Mouse (Mus musculus) E14TG2a.4 (cell line): ENCODE results near the gene 2200002D01Rik.
A peak's percentile ranks its signal among the peaks of the same experiment; 100 is the strongest.

Experiments used
- H3K27me3 ChIP-seq: 2 replicates; pipeline ENCODE4 v1.6.1; 2014; ENCODE audit warnings: low read length, control low read depth; ENCODE audit not compliant: insufficient read depth
- H3K36me3 ChIP-seq: 2 replicates; pipeline ENCODE4 v1.6.1; 2014; ENCODE audit warnings: low read length, control low read depth; ENCODE audit not compliant: insufficient read depth
- H3K4me1 ChIP-seq: replicated peaks from 2 replicates; pipeline ENCODE4 v1.6.1; 2014; ENCODE audit warnings: low read depth, low read length, control low read depth
- H3K4me3 ChIP-seq: replicated peaks from 2 replicates; pipeline ENCODE4 v1.5.1; 2014; ENCODE audit warnings: mild to moderate bottlenecking, low read length
- H3K9me3 ChIP-seq: 2 replicates; pipeline ENCODE4 v1.6.1; 2014; ENCODE audit warnings: low read length, control low read depth
- CTCF ChIP-seq: conservative IDR thresholded peaks from 2 replicates; pipeline ENCODE4 v1.5.1; 2014; ENCODE audit warnings: low read length
- NANOG ChIP-seq: IDR thresholded peaks from 2 replicates; pipeline ENCODE4 v1.6.1; 2014; ENCODE audit warnings: borderline replicate concordance, low read length, mixed read lengths
- POU5F1 ChIP-seq: IDR thresholded peaks from 2 replicates; pipeline ENCODE4 v1.6.1; 2014; ENCODE audit warnings: low read length, borderline replicate concordance

The 2200002D01Rik gene

GRCm38 (mm10) chr7:29281201-29282073 is 33.2 kb upstream of the 2200002D01Rik start, which contains the start of gene Spint2:
Spint2 (minus strand) TSS chr7:29281912.
- H3K4me3 ChIP-seq, result peak within 1 kb of the TSS; percentile 92
- no peaks in the 10 kb centered on the region for H3K9me3 ChIP-seq
- peaks cover 31% of the 10 kb centered on the region for H3K36me3 ChIP-seq
- H3K27me3 ChIP-seq, result peaks cover 7% of the 10 kb centered on the region; the same call in 1 of the 2 replicates
- TF ChIP-seq CTCF, result no peak
- TF ChIP-seq POU5F1, result no peak
- peaks cover 67% of the 10 kb centered on the region for H3K4me1 ChIP-seq

- Histone ChIP-seq H3K27me3 (peaks cover 7% of the 10 kb centered on the region; the same call in 1 of the 2 replicates), H3K4me1 (peaks cover 73% of the 10 kb centered on the region), H3K9me3 (no peaks in the 10 kb centered on the region), H3K4me3 (peak overlapping the region; percentile 92), H3K36me3 (peaks cover 37% of the 10 kb centered on the region)
- TF ChIP-seq CTCF, result no peak
- TF ChIP-seq POU5F1, result no peak
- TF ChIP-seq NANOG, result no peak
Observed at GRCm38 (mm10) chr7:29280801-29281200, 32.5 kb upstream of the 2200002D01Rik start.

- no peak for TF ChIP-seq POU5F1
- TF ChIP-seq NANOG, result no peak
- TF ChIP-seq CTCF, result no peak
- peaks cover 43% of the 10 kb centered on the region for H3K36me3 ChIP-seq
- peaks cover 3% of the 10 kb centered on the region; the same call in 1 of the 2 replicates for H3K27me3 ChIP-seq
- peaks cover 70% of the 10 kb centered on the region for H3K4me1 ChIP-seq
- H3K4me3 ChIP-seq, result peak overlapping the region; percentile 92
- no peaks in the 10 kb centered on the region for H3K9me3 ChIP-seq
Observed at GRCm38 (mm10) chr7:29279924-29280323, 31.7 kb upstream of the 2200002D01Rik start.

GRCm38 (mm10) chr7:29279261-29279660 is 31.0 kb upstream of the 2200002D01Rik start:
- H3K27me3 ChIP-seq, result no peaks in the 10 kb centered on the region; the same call in 1 of the 2 replicates
- peaks cover 67% of the 10 kb centered on the region for H3K4me1 ChIP-seq
- TF ChIP-seq NANOG (no peak), POU5F1 (no peak), CTCF (no peak)
- no peaks in the 10 kb centered on the region for H3K9me3 ChIP-seq
- H3K4me3 ChIP-seq, result peak overlapping the region; percentile 92; the same call in 1 of the 2 replicates
- peaks cover 50% of the 10 kb centered on the region for H3K36me3 ChIP-seq

- Histone ChIP-seq H3K4me1 (peaks cover 82% of the 10 kb centered on the region), H3K27me3 (no peaks in the 10 kb centered on the region; the same call in 1 of the 2 replicates), H3K36me3 (peaks cover 67% of the 10 kb centered on the region), H3K4me3 (no peak overlapping the region), H3K9me3 (no peaks in the 10 kb centered on the region)
- TF ChIP-seq NANOG, result no peak
- no peak for TF ChIP-seq POU5F1
- TF ChIP-seq CTCF, result no peak
Observed at GRCm38 (mm10) chr7:29277510-29277909, 29.2 kb upstream of the 2200002D01Rik start.

GRCm38 (mm10) chr7:29276715-29277114 is 28.4 kb upstream of the 2200002D01Rik start:
- Histone ChIP-seq H3K4me3 (no peak overlapping the region), H3K9me3 (no peaks in the 10 kb centered on the region), H3K27me3 (no peaks in the 10 kb centered on the region), H3K36me3 (peaks cover 75% of the 10 kb centered on the region), H3K4me1 (peaks cover 83% of the 10 kb centered on the region)
- TF ChIP-seq POU5F1 (no peak), CTCF (no peak), NANOG (no peak)

- Histone ChIP-seq H3K4me1 (peaks cover 78% of the 10 kb centered on the region), H3K4me3 (no peak overlapping the region), H3K9me3 (no peaks in the 10 kb centered on the region), H3K27me3 (no peaks in the 10 kb centered on the region), H3K36me3 (peaks cover 94% of the 10 kb centered on the region)
- TF ChIP-seq POU5F1 (no peak), CTCF (no peak), NANOG (no peak)
Observed at GRCm38 (mm10) chr7:29271687-29272465, 23.6 kb upstream of the 2200002D01Rik start.

GRCm38 (mm10) chr7:29270445-29270844 is 22.2 kb upstream of the 2200002D01Rik start:
- Histone ChIP-seq H3K27me3 (no peaks in the 10 kb centered on the region), H3K4me3 (no peak overlapping the region), H3K9me3 (no peaks in the 10 kb centered on the region), H3K4me1 (peaks cover 77% of the 10 kb centered on the region), H3K36me3 (peaks cover 92% of the 10 kb centered on the region)
- TF ChIP-seq NANOG, result no peak
- TF ChIP-seq POU5F1, result no peak
- TF ChIP-seq CTCF, result no peak
